Mouse (Mus musculus): ENCODE data around the gene Pcsk5. TPM values are rescaled to one million over a fixed set of nuclear protein-coding genes. Genes with fewer than 3 reads are reported as not detected.

Gene Pcsk5
- polyA plus RNA-seq, 1 experiment from 2014 or later: 24.0 TPM

- DNase-seq (ENCODE audit: low spot score) (no peak), ATAC-seq (ENCODE audit: low read depth) (no peak)
- WGBS: 61% methylated on average over 5 of the region's 5 CpGs
Measured at GRCm38 (mm10) chr19:17511283-17511682, 326.1 kb downstream of the Pcsk5 start.

GRCm38 (mm10) chr19:17504212-17504611, 333.2 kb downstream of the Pcsk5 start:
- Histone ChIP-seq H3K4me2 (ENCODE audit: low read depth, low read length) (no peak overlapping the region), H3K4me3 (ENCODE audit: low read depth, low read length) (no peak overlapping the region), H3K9ac (ENCODE audit: low read depth, low read length) (no peak overlapping the region), H3K27me3 (replicated peaks; ENCODE audit: control insufficient read depth, insufficient read depth, low read length) (no peaks in the 10 kb centered on the region), H3K27ac (replicated peaks; ENCODE audit: low read depth, low read length) (no peak overlapping the region), H3K36me3 (ENCODE audit: control insufficient read depth, insufficient read depth, low read length) (no peaks in the 10 kb centered on the region), H3K9me3 (ENCODE audit: control insufficient read depth, low read length) (no peaks in the 10 kb centered on the region), H3K4me1 (ENCODE audit: control insufficient read depth, insufficient read depth, low read length) (no peaks in the 10 kb centered on the region)
- DNase-seq (ENCODE audit: low spot score) (no peak), ATAC-seq (ENCODE audit: low read depth) (no peak)
- WGBS: 52% methylated on average over 6 of the region's 6 CpGs

More at GRCm38 (mm10) chr19:17511283-17511682, 326.1 kb downstream of the Pcsk5 start:
- H3K4me2 ChIP-seq (ENCODE audit: low read depth, low read length): no peak overlapping the region
- no peaks in the 10 kb centered on the region for H3K4me1 ChIP-seq (ENCODE audit: control insufficient read depth, insufficient read depth, low read length)
- no peak overlapping the region for H3K4me3 ChIP-seq (ENCODE audit: low read depth, low read length)
- H3K36me3 ChIP-seq (ENCODE audit: control insufficient read depth, insufficient read depth, low read length): no peaks in the 10 kb centered on the region
- no peak overlapping the region for H3K27ac ChIP-seq (replicated peaks; ENCODE audit: low read depth, low read length)
- no peaks in the 10 kb centered on the region for H3K9me3 ChIP-seq (ENCODE audit: control insufficient read depth, low read length)
- no peak overlapping the region for H3K9ac ChIP-seq (ENCODE audit: low read depth, low read length)
- no peaks in the 10 kb centered on the region for H3K27me3 ChIP-seq (replicated peaks; ENCODE audit: control insufficient read depth, insufficient read depth, low read length)

- Histone ChIP-seq H3K4me3 (ENCODE audit: low read depth, low read length) (no peak overlapping the region), H3K4me1 (ENCODE audit: control insufficient read depth, insufficient read depth, low read length) (no peaks in the 10 kb centered on the region), H3K9me3 (ENCODE audit: control insufficient read depth, low read length) (no peaks in the 10 kb centered on the region), H3K9ac (ENCODE audit: low read depth, low read length) (no peak overlapping the region), H3K4me2 (ENCODE audit: low read depth, low read length) (no peak overlapping the region), H3K36me3 (ENCODE audit: control insufficient read depth, insufficient read depth, low read length) (no peaks in the 10 kb centered on the region), H3K27ac (replicated peaks; ENCODE audit: low read depth, low read length) (no peak overlapping the region), H3K27me3 (replicated peaks; ENCODE audit: control insufficient read depth, insufficient read depth, low read length) (no peaks in the 10 kb centered on the region)
- WGBS: 79% methylated on average over 7 of the region's 7 CpGs
- ATAC-seq (ENCODE audit: low read depth) (no peak), DNase-seq (ENCODE audit: low spot score) (no peak)
Measured at GRCm38 (mm10) chr19:17498586-17499235, 338.7 kb downstream of the Pcsk5 start.

DNA sequence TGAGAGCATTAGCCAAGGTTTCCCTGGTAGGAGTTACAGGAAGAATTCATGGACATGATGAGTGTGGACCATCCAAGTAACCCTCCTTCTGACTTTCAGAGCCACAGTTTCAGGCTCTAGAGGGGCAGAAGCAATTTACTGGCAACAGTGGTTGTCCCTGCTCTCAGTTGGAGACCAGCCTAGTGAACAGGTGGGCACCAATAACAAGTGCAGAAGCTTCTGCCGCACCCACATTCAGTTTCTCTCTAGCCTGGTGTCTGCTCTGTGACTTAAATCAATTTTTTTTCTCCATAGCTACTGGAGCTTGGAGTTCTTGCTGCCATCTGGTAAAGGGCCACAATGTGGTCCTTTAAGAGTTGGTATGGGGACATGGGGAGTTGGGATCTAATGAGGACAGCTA, 341.3 kb downstream of the Pcsk5 start:
- WGBS: 94% methylated on average over 1 of the region's 1 CpGs

DNA sequence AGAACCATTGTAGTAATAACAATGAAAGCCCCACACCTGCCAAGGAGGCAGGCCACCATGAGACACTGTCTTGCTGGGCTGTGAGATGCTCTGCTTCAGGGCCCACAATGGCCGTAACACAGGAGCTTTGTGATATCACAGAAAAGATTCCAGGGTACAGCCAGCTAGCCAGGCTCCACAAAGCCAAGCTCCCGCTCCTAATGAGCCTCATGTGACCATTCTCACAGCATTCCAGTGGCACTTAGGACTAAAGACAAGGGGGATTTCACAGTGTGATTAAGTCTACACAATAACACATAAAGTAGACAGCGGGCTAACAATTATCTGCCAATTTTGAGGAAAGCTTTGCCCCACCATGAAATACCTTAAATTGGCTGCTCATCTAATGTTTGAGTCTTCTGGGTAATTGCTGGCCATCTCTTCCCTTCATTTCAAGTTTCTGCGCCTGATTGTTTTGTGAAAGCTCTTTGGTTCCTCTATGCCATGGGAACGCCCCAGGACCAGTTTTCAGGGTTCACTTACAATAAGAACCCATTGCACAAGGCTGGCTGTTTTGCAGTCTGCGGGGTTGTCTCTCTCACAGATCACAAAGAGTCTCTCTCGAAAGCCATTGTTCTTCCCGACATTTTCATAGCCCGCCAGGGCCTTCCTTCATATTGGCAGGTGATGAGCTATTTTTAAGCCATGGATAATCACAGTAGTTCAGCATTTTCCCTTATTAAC, 345.4 kb downstream of the Pcsk5 start:
- no peaks in the 10 kb centered on the region for H3K36me3 ChIP-seq (ENCODE audit: control insufficient read depth, insufficient read depth, low read length)
- no peak for ATAC-seq (ENCODE audit: low read depth)

More for the DNA sequence above, 341.3 kb downstream of the Pcsk5 start:
- Histone ChIP-seq H3K4me3 (ENCODE audit: low read depth, low read length) (no peak overlapping the region), H3K36me3 (ENCODE audit: control insufficient read depth, insufficient read depth, low read length) (no peaks in the 10 kb centered on the region), H3K27me3 (replicated peaks; ENCODE audit: control insufficient read depth, insufficient read depth, low read length) (no peaks in the 10 kb centered on the region), H3K9ac (ENCODE audit: low read depth, low read length) (no peak overlapping the region), H3K4me2 (ENCODE audit: low read depth, low read length) (no peak overlapping the region), H3K4me1 (ENCODE audit: control insufficient read depth, insufficient read depth, low read length) (no peaks in the 10 kb centered on the region), H3K27ac (replicated peaks; ENCODE audit: low read depth, low read length) (no peak overlapping the region), H3K9me3 (ENCODE audit: control insufficient read depth, low read length) (no peaks in the 10 kb centered on the region)
- ATAC-seq (ENCODE audit: low read depth): no peak
- no peak for DNase-seq (ENCODE audit: low spot score)

GRCm38 (mm10) chr19:17491322-17491721, 346.1 kb downstream of the Pcsk5 start:
- 85% methylated on average over 3 of the region's 3 CpGs for WGBS

More for the DNA sequence above, 345.4 kb downstream of the Pcsk5 start:
- WGBS: 80% methylated on average over 9 of the region's 9 CpGs
- Histone ChIP-seq H3K9ac (ENCODE audit: low read depth, low read length) (no peak overlapping the region), H3K4me1 (ENCODE audit: control insufficient read depth, insufficient read depth, low read length) (peaks cover 5% of the 10 kb centered on the region; the same call in 1 of the 2 replicates), H3K9me3 (ENCODE audit: control insufficient read depth, low read length) (no peaks in the 10 kb centered on the region), H3K4me2 (ENCODE audit: low read depth, low read length) (no peak overlapping the region), H3K4me3 (ENCODE audit: low read depth, low read length) (no peak overlapping the region), H3K27ac (replicated peaks; ENCODE audit: low read depth, low read length) (no peak overlapping the region), H3K27me3 (replicated peaks; ENCODE audit: control insufficient read depth, insufficient read depth, low read length) (no peaks in the 10 kb centered on the region)
- no peak for DNase-seq (ENCODE audit: low spot score)

GRCm38 (mm10) chr19:17489866-17490141, 347.6 kb downstream of the Pcsk5 start:
- Histone ChIP-seq H3K9me3 (ENCODE audit: control insufficient read depth, low read length) (no peaks in the 10 kb centered on the region), H3K9ac (ENCODE audit: low read depth, low read length) (no peak overlapping the region), H3K4me2 (ENCODE audit: low read depth, low read length) (no peak overlapping the region), H3K36me3 (ENCODE audit: control insufficient read depth, insufficient read depth, low read length) (no peaks in the 10 kb centered on the region), H3K27ac (replicated peaks; ENCODE audit: low read depth, low read length) (no peak overlapping the region), H3K27me3 (replicated peaks; ENCODE audit: control insufficient read depth, insufficient read depth, low read length) (no peaks in the 10 kb centered on the region), H3K4me1 (ENCODE audit: control insufficient read depth, insufficient read depth, low read length) (peaks cover 5% of the 10 kb centered on the region; the same call in 1 of the 2 replicates), H3K4me3 (ENCODE audit: low read depth, low read length) (no peak overlapping the region)
- ATAC-seq (ENCODE audit: low read depth) (no peak), DNase-seq (ENCODE audit: low spot score) (no peak)
- 64% methylated on average over 3 of the region's 3 CpGs for WGBS

More at GRCm38 (mm10) chr19:17491322-17491721, 346.1 kb downstream of the Pcsk5 start:
- Histone ChIP-seq H3K9ac (ENCODE audit: low read depth, low read length) (no peak overlapping the region), H3K27ac (replicated peaks; ENCODE audit: low read depth, low read length) (no peak overlapping the region), H3K4me3 (ENCODE audit: low read depth, low read length) (no peak overlapping the region), H3K4me1 (ENCODE audit: control insufficient read depth, insufficient read depth, low read length) (peaks cover 5% of the 10 kb centered on the region; the same call in 1 of the 2 replicates), H3K27me3 (replicated peaks; ENCODE audit: control insufficient read depth, insufficient read depth, low read length) (no peaks in the 10 kb centered on the region), H3K36me3 (ENCODE audit: control insufficient read depth, insufficient read depth, low read length) (no peaks in the 10 kb centered on the region), H3K4me2 (ENCODE audit: low read depth, low read length) (no peak overlapping the region), H3K9me3 (ENCODE audit: control insufficient read depth, low read length) (no peaks in the 10 kb centered on the region)
- ATAC-seq (ENCODE audit: low read depth) (no peak), DNase-seq (ENCODE audit: low spot score) (no peak)

DNA sequence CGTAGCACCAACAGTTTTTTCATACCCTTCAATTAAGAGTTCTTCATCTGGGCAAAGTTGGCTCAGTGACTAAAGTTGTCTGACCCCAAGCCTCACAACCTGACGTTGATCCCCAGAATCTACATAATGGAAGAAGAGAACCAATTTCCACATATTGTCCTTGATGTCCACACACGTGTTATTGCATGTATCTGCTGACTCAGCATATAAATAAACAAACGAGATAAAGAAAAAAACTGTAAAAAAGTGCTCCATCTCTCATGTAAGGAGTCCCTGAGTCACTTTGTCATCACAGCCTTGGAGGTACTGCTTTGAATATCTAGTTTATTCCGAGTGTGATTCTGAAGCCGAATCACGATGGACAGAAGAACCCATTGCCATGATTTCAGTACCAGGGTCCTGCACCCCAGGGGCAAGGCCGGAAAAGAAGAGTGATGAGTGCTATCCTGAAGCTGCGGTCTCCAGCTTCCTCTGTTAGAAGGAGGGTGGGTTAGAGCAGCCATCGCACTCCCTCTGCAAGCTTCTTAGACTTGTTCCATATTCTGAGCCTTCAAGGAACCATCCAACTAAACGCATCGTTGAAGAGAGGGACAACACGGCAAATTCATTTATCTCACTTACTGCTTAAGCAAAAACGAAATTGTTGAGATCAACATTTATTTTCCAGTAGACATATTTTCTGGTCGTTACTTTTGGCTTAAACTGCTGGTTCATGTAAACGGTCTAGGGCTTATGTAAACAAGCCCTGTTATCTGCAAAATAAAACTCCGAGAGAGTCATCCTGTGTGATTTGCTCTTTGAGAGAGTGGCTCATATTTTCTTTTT, 348.2 kb downstream of the Pcsk5 start:
- no peak for ATAC-seq (ENCODE audit: low read depth)
- Histone ChIP-seq H3K4me1 (ENCODE audit: control insufficient read depth, insufficient read depth, low read length) (peaks cover 5% of the 10 kb centered on the region; the same call in 1 of the 2 replicates), H3K4me2 (ENCODE audit: low read depth, low read length) (no peak overlapping the region), H3K9ac (ENCODE audit: low read depth, low read length) (no peak overlapping the region), H3K27me3 (replicated peaks; ENCODE audit: control insufficient read depth, insufficient read depth, low read length) (no peaks in the 10 kb centered on the region), H3K27ac (replicated peaks; ENCODE audit: low read depth, low read length) (no peak overlapping the region), H3K4me3 (ENCODE audit: low read depth, low read length) (no peak overlapping the region), H3K36me3 (ENCODE audit: control insufficient read depth, insufficient read depth, low read length) (no peaks in the 10 kb centered on the region), H3K9me3 (ENCODE audit: control insufficient read depth, low read length) (no peaks in the 10 kb centered on the region)
- DNase-seq (ENCODE audit: low spot score): no peak
- WGBS: 78% methylated on average over 17 of the region's 17 CpGs
